Mouse (Mus musculus) C2C12 (cell line): Measurements from ENCODE around the gene Hip1. TPM values are rescaled to one million over a fixed set of nuclear protein-coding genes. Genes with fewer than 3 reads are reported as not detected.

Experiments used
- H3K27me3 ChIP-seq: one replicate; pipeline ENCODE4 v1.6.1; 2011; ENCODE audit not compliant: control insufficient read depth, insufficient read depth, insufficient read length
- H3K36me3 ChIP-seq: one replicate; pipeline ENCODE4 v1.6.1; 2011; ENCODE audit not compliant: control insufficient read depth, insufficient read depth
- H3K4me3 ChIP-seq: one replicate; pipeline ENCODE4 v1.5.1; 2011; ENCODE audit warnings: mild to moderate bottlenecking, control low read depth; ENCODE audit not compliant: poor library complexity, insufficient read depth, severe bottlenecking
- H3K79me2 ChIP-seq: one replicate; pipeline ENCODE4 v1.6.1; 2011; ENCODE audit not compliant: control insufficient read depth, insufficient read depth
- H3K79me3 ChIP-seq: one replicate; pipeline ENCODE4 v1.6.1; 2011; ENCODE audit warnings: low read depth, control low read depth
- H3ac ChIP-seq: one replicate; pipeline ENCODE3; 2011; ENCODE audit warnings: low read depth; ENCODE audit not compliant: control insufficient read depth, insufficient read length
- CEBPB ChIP-seq: IDR thresholded peaks from one replicate; pipeline ENCODE4 v1.6.1; 2011; ENCODE audit warnings: low read depth, mild to moderate bottlenecking, control low read depth, moderate library complexity
- CTCF ChIP-seq: IDR thresholded peaks from one replicate; pipeline ENCODE4 v1.5.1; 2011; ENCODE audit not compliant: control insufficient read depth, insufficient read depth, insufficient read length
- FOSL1 ChIP-seq: IDR thresholded peaks from one replicate; pipeline ENCODE4 v1.8.0; 2011; ENCODE audit warnings: mild to moderate bottlenecking, low read length; ENCODE audit not compliant: poor library complexity, insufficient read depth, severe bottlenecking
- MAX ChIP-seq: IDR thresholded peaks from one replicate; pipeline ENCODE4 v1.6.1; 2011; ENCODE audit warnings: mild to moderate bottlenecking, control low read depth
- MYOD1 ChIP-seq: IDR thresholded peaks from one replicate; pipeline ENCODE4 v1.6.1; 2011; ENCODE audit warnings: low read depth; ENCODE audit not compliant: control insufficient read depth, insufficient read length
- MYOG ChIP-seq: IDR thresholded peaks from one replicate; pipeline ENCODE4 v1.6.1; 2011; ENCODE audit not compliant: control insufficient read depth, insufficient read length; ENCODE audit errors: extremely low read depth
- USF1 ChIP-seq: IDR thresholded peaks from one replicate; pipeline ENCODE4 v1.6.1; 2011; ENCODE audit warnings: low read depth, mild to moderate bottlenecking, control low read depth, moderate library complexity
- long read RNA-seq, 2 experiments: library from polyadenylated mRNA; unstranded; transcript quantifications; one replicate each; pipeline ENCODE4 v2.0.0; 2019 to 2020
- polyA plus RNA-seq: library from polyadenylated mRNA; unstranded; fragments of >200 nt; fragmentation: generic; extraction: Trizol; gene quantifications from one replicate; pipeline ENCODE4 v1.2.1, GENCODE M21; 2012; ENCODE audit warnings: missing spikeins

Hip1 gene
- polyA plus RNA-seq, result 38.2 TPM
- long read RNA-seq, experiment 1, partial matches to known transcripts, result 1 of 11 reads
- long read RNA-seq, experiment 1, other reads (novel, unspliced or antisense), result 10 of 11 reads
- long read RNA-seq, experiment 2, full-length matches to known transcripts, result 34 of 148 reads
- long read RNA-seq, experiment 2, partial matches to known transcripts, result 23 of 148 reads
- long read RNA-seq, experiment 2, other reads (novel, unspliced or antisense), result 91 of 148 reads

DNA sequence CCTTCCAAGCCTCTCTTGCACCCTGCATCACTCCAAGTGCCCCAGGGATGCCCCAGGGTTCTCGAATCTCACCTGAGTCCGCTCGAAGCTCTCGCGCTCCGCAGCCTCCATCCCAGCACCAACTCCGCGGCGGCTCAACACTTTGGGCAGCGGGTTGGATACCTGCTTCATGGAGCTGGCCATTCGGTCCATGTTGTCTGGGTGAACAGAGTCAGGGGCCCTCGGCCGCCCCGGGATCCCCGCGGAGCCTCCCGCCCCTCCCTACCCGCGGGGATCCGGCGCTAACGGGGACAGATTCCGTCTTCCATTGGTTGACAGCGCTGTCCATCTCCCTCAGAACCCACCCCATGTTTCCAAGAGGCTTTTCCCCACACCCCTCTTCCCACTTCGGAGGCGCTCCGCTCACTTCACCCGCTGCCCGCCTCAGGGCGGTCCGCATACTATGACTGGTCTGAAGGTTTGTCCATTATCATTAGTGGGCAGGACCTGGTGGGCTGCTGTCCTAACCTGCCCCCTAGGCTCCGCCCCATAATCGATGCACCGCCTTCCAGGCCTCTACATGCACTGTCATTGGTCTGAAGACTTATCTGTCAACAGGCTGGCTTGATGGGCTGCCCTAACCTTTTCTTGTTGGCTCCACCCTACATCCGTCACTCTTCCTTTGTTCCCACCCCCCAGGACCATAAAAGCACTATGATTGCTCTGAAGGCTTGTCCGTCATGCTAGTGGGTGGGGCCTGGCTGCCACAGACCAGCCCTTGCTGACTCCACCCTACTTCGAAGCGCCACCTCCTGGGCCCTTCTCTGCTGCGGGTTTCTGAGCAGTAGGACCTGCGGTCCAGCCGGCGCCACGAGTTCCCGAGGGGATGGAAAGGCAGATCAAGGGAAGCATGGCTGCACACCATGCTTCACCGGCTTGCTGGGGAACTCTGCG lies at the start of gene Hip1:
Hip1 (minus strand) TSS at position 256 of the 933 bp plus-strand sequence.
- TF ChIP-seq MAX, result peak; percentile 82
- TF ChIP-seq MYOD1, result no peak
- Histone ChIP-seq H3K79me3 (peaks cover 2% of the 10 kb centered on the region), H3K79me2 (peaks cover 39% of the 10 kb centered on the region), H3K27me3 (no peaks in the 10 kb centered on the region), H3K4me3 (peak within 1 kb of the TSS; percentile 58), H3ac (peak within 1 kb of the TSS; percentile 86), H3K36me3 (no peaks in the 10 kb centered on the region)

- H3K36me3 ChIP-seq, result no peaks in the 10 kb centered on the region
- no peak overlapping the region for H3ac ChIP-seq
- H3K79me3 ChIP-seq, result no peaks in the 10 kb centered on the region
- H3K27me3 ChIP-seq, result no peaks in the 10 kb centered on the region
- H3K4me3 ChIP-seq, result no peak overlapping the region
- H3K79me2 ChIP-seq, result no peaks in the 10 kb centered on the region
- TF ChIP-seq FOSL1, result no peak
- TF ChIP-seq MYOD1, result no peak
- no peak for TF ChIP-seq USF1
- no peak for TF ChIP-seq MYOG
- no peak for TF ChIP-seq CTCF
- no peak for TF ChIP-seq CEBPB
- TF ChIP-seq MAX, result no peak
These were observed 45.3 kb upstream of the Hip1 start for GRCm38 (mm10) chr5:135589996-135590784.

DNA sequence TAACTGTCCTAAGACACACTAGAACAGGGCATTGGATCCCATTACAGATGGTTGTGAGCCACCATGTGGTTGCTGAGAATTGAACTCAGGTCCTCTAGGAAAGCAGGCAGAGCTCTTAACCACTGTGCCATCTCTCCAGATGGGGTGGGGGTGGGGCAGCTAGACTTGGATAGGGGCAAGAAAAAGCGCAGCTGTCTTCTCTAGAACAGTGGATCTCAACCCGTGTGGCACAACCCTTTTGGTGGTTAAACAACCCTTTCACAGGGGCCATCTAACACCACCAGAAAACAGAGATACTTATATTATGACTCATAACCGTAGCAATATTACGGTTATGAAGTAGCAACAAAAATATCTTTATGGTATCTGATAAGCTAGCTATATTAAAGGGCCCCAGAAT lies 42.8 kb upstream of the Hip1 start:
- Histone ChIP-seq H3K79me3 (no peaks in the 10 kb centered on the region), H3K36me3 (no peaks in the 10 kb centered on the region), H3ac (no peak overlapping the region), H3K79me2 (no peaks in the 10 kb centered on the region), H3K4me3 (no peak overlapping the region), H3K27me3 (no peaks in the 10 kb centered on the region)
- TF ChIP-seq CTCF (no peak), USF1 (no peak), MYOD1 (peak; percentile 63), MYOG (no peak)

DNA sequence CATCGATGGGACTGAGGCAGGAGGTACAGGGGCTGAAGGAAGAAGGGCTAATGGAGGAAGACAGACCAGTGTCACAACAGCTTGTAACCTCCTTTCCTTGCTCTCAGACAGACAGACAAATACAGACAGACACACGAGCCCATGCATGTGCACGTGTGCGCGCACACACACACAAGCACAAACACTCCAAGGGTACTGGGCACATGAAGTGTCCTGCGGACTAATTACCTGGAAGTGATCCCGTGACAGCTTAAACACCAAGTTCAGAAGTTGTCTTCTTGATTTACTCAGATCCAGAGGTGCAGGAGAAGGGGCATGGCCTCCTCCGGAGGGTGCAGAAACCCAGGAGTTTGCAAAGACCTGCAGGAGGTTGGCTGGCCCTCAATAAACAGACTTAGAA lies 40.8 kb upstream of the Hip1 start:
- TF ChIP-seq MYOD1 (no peak), CTCF (no peak), MYOG (no peak), MAX (no peak), CEBPB (no peak), FOSL1 (no peak), USF1 (no peak)
- Histone ChIP-seq H3K4me3 (no peak overlapping the region), H3ac (no peak overlapping the region), H3K36me3 (no peaks in the 10 kb centered on the region), H3K79me2 (no peaks in the 10 kb centered on the region), H3K27me3 (no peaks in the 10 kb centered on the region), H3K79me3 (no peaks in the 10 kb centered on the region)

DNA sequence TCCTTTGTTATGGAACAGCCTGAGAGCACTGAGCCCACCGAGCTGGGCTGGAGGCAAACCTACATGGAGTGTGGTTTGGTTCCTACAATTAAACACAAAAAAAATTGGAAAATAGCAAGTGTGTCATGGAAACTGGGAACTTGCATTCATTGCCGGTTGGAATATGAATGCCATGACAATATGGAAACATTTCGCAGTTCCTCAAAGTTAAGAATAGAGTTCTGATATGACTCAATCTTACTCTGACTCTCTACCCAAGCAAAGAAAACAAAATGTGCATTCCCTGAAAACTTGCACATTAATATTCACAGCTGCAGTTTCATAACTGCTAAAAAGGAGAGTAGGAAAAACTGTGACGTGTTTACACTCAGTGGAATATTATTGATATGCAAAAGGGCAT lies 37.4 kb upstream of the Hip1 start:
- H3ac ChIP-seq, result no peak overlapping the region
- TF ChIP-seq MYOG, result no peak
- TF ChIP-seq CTCF, result no peak
- no peak for TF ChIP-seq FOSL1
- TF ChIP-seq CEBPB, result no peak
- no peak for TF ChIP-seq USF1
- no peak for TF ChIP-seq MYOD1
- TF ChIP-seq MAX, result no peak
- H3K79me2 ChIP-seq, result no peaks in the 10 kb centered on the region
- H3K79me3 ChIP-seq, result no peaks in the 10 kb centered on the region
- H3K27me3 ChIP-seq, result no peaks in the 10 kb centered on the region
- no peaks in the 10 kb centered on the region for H3K36me3 ChIP-seq
- no peak overlapping the region for H3K4me3 ChIP-seq

GRCm38 (mm10) chr5:135579331-135579751 lies 34.4 kb upstream of the Hip1 start:
- Histone ChIP-seq H3K79me2 (no peaks in the 10 kb centered on the region), H3K36me3 (no peaks in the 10 kb centered on the region), H3K4me3 (no peak overlapping the region), H3K79me3 (no peaks in the 10 kb centered on the region), H3K27me3 (no peaks in the 10 kb centered on the region), H3ac (no peak overlapping the region)
- TF ChIP-seq CTCF (no peak), MYOG (no peak), FOSL1 (no peak), MAX (no peak), USF1 (no peak)
